ENCODE assay signal across 18 mouse cellular contexts in genomic region chr12:76805056-76805811, GRCm38 (mm10). TPM values are rescaled to one million over a fixed set of nuclear protein-coding genes. Genes with fewer than 3 reads are reported as not detected.
DNase-seq lines count a peak whose midpoint lies in the region; ATAC-seq and TF ChIP-seq lines count a peak whose summit lies in the region.
"Had no signal": no experiment of that assay in that cellular context is flagged by ENCODE, and none has a peak within 500 bp of the region (broad histone marks: within the 10 kb centered on the region; RNA-seq: fewer than 3 reads in every experiment).

No protein-coding gene starts in this region.

- H3K4me1 ChIP-seq in midbrain, postnatal 0 days (ENCODE audit: insufficient read depth, low read length): no peaks in the 10 kb centered on the region
- no peaks in the 10 kb centered on the region for H3K4me1 ChIP-seq in midbrain, embryonic 13.5 days (replicated peaks)
- peaks cover 53% of the 10 kb centered on the region for H3K4me1 ChIP-seq in cerebellum, adult 2 months (ENCODE audit: control insufficient read depth, insufficient read depth, low read length)
- no peaks in the 10 kb centered on the region for H3K4me1 ChIP-seq in intestine, embryonic 16.5 days (ENCODE audit: control insufficient read depth, insufficient read depth, low read length)
- H3K4me1 ChIP-seq: limb, embryonic 13.5 days; midbrain, embryonic 12.5 days had no signal

- H3K27me3 ChIP-seq in midbrain, postnatal 0 days (ENCODE audit: insufficient read depth, low read length): no peaks in the 10 kb centered on the region
- H3K27me3 ChIP-seq in midbrain, embryonic 13.5 days: 0 out of 2 replicates have a peak, but pooled peaks cover under 1% of the 10 kb centered on the region
- no peaks in the 10 kb centered on the region for H3K27me3 ChIP-seq in cerebellum, adult 2 months (ENCODE audit: control insufficient read depth, insufficient read depth, low read length)
- H3K27me3 ChIP-seq in intestine, embryonic 16.5 days (replicated peaks; ENCODE audit: control insufficient read depth, insufficient read depth, low read length): no peaks in the 10 kb centered on the region
- H3K27me3 ChIP-seq: limb, embryonic 13.5 days; midbrain, embryonic 12.5 days had no signal

- no peak for TF ChIP-seq CTCF in midbrain, postnatal 0 days (IDR thresholded peaks at IDR 0.05)
- peak; percentile 7; the same call in 1 of the 2 replicates for TF ChIP-seq CTCF in cerebellum, adult 2 months (IDR thresholded peaks at IDR 0.05; ENCODE audit: borderline replicate concordance, insufficient read depth, low read depth, low read length)

- H3K9me3 ChIP-seq in midbrain, postnatal 0 days (ENCODE audit: low read length): no peaks in the 10 kb centered on the region
- H3K9me3 ChIP-seq in midbrain, embryonic 13.5 days: no peaks in the 10 kb centered on the region
- no peaks in the 10 kb centered on the region for H3K9me3 ChIP-seq in intestine, embryonic 16.5 days (ENCODE audit: control insufficient read depth, low read length)
- H3K9me3 ChIP-seq: limb, embryonic 13.5 days; midbrain, embryonic 12.5 days had no signal

- H3K36me3 ChIP-seq in midbrain, postnatal 0 days (ENCODE audit: insufficient read depth, low read length): peaks cover 19% of the 10 kb centered on the region
- peaks cover under 1% of the 10 kb centered on the region; the same call in 1 of the 2 replicates for H3K36me3 ChIP-seq in midbrain, embryonic 13.5 days
- no peaks in the 10 kb centered on the region for H3K36me3 ChIP-seq in intestine, embryonic 16.5 days (ENCODE audit: control insufficient read depth, insufficient read depth, low read length)
- H3K36me3 ChIP-seq: limb, embryonic 13.5 days; midbrain, embryonic 12.5 days had no signal

- no peak overlapping the region for H3K27ac ChIP-seq in midbrain, postnatal 0 days (ENCODE audit: low read depth, low read length)
- no peak overlapping the region for H3K27ac ChIP-seq in midbrain, embryonic 13.5 days
- peak overlapping the region; percentile 73 for H3K27ac ChIP-seq in cerebellum, adult 2 months (ENCODE audit: insufficient read depth, low read length)
- H3K27ac ChIP-seq in intestine, embryonic 16.5 days (ENCODE audit: low read length): no peak overlapping the region
- H3K27ac ChIP-seq: gastrocnemius, adult 2 months; limb, embryonic 13.5 days; midbrain, embryonic 12.5 days had no signal

- 89% methylated on average over 10 of the region's 10 CpGs for WGBS in midbrain, postnatal 0 days
- WGBS in midbrain, embryonic 13.5 days: 90% methylated on average over 10 of the region's 10 CpGs
- WGBS in cerebellum, adult 2 months: 21% methylated on average over 10 of the region's 10 CpGs
- 87% methylated on average over 10 of the region's 10 CpGs for WGBS in intestine, embryonic 16.5 days

- H3K4me2 ChIP-seq in midbrain, postnatal 0 days (ENCODE audit: low read depth, low read length, poor library complexity, severe bottlenecking): no peak overlapping the region
- no peak overlapping the region for H3K4me2 ChIP-seq in midbrain, embryonic 13.5 days (replicated peaks)
- no peak overlapping the region for H3K4me2 ChIP-seq in intestine, embryonic 16.5 days (ENCODE audit: low read depth, low read length)
- H3K4me2 ChIP-seq: limb, embryonic 13.5 days; midbrain, embryonic 12.5 days had no signal

- ATAC-seq in midbrain, postnatal 0 days (ENCODE audit: low FRiP score): no peak
- no peak for ATAC-seq in midbrain, embryonic 13.5 days
- ATAC-seq in erythroblast, adult 5-6 weeks (replicated peaks; ENCODE audit: low FRiP score, poor library complexity, severe bottlenecking): no peak
- no peak for ATAC-seq in intestine, embryonic 16.5 days
- ATAC-seq: CD4-positive, CD25-positive, alpha-beta regulatory T cell, adult 4 months; forebrain, embryonic 14.5 days; hindbrain, embryonic 16.5 days had no signal

- peak; percentile 32; the same call in 1 of the 2 replicates for TF ChIP-seq POLR2A in cerebellum, adult 2 months (IDR thresholded peaks at IDR 0.05; ENCODE audit: borderline replicate concordance, insufficient read depth, low read length)

- no peak overlapping the region for H3K9ac ChIP-seq in midbrain, postnatal 0 days (replicated peaks; ENCODE audit: low read length, poor library complexity, severe bottlenecking)
- no peak overlapping the region for H3K9ac ChIP-seq in midbrain, embryonic 13.5 days (replicated peaks)
- no peak overlapping the region for H3K9ac ChIP-seq in intestine, embryonic 16.5 days (ENCODE audit: low read depth, low read length)
- H3K9ac ChIP-seq: limb, embryonic 13.5 days; midbrain, embryonic 12.5 days had no signal

- peak; percentile 47 for DNase-seq in midbrain, postnatal 0 days (ENCODE audit: low spot score)
- peak; percentile 44 for DNase-seq in adrenal gland, postnatal 14 days
- DNase-seq in cerebellum, adult 2 months: peak; percentile 98 to 100
- no peak for DNase-seq in urinary bladder, adult 18-20 months (ENCODE audit: low spot score in 2 of 2)
- DNase-seq: gastrocnemius, adult 2 months; heart, postnatal 10 days; kidney, adult 8-10 months; lung, postnatal 4 days had no signal

- no peak overlapping the region for H3K4me3 ChIP-seq in midbrain, postnatal 0 days (ENCODE audit: low read depth, low read length)
- no peak overlapping the region for H3K4me3 ChIP-seq in midbrain, embryonic 13.5 days (replicated peaks)
- no peak overlapping the region for H3K4me3 ChIP-seq in cerebellum, adult 2 months (replicated peaks; ENCODE audit: insufficient read depth, low read depth, low read length)
- no peak overlapping the region for H3K4me3 ChIP-seq in intestine, embryonic 16.5 days (ENCODE audit: low read length)
- H3K4me3 ChIP-seq: gastrocnemius, adult 2 months; limb, embryonic 13.5 days; midbrain, embryonic 12.5 days had no signal

RNA-seq across cellular contexts. Expression of gene Gpx2, which starts 9.9 kb away (rescaled TPM):
- total RNA-seq in midbrain, postnatal 0 days (2014; rRNA removed): 0.33 TPM in 1 of 2 replicates, not detected in the other
- 0.21 TPM in 1 of 2 replicates, not detected in the other for polyA plus RNA-seq in midbrain, postnatal 0 days (2015; fragmentation: Nextera tagmentation; extraction: Ambion mirVana)
- not detected in 2 replicates for polyA plus RNA-seq in midbrain, embryonic 13.5 days (2015; fragmentation: Nextera tagmentation; extraction: Ambion mirVana)
- not detected in 2 replicates for total RNA-seq in adrenal gland, postnatal 14 days (2021)
- polyA plus RNA-seq in cerebellum, adult 2 months (2012; rRNA removed): 2.5 and 3.4 TPM in 2 replicates
- total RNA-seq in erythroblast, adult 5-6 weeks (2015; ENCODE audit: low replicate concordance): not detected in 2 replicates
- 0.28 TPM in 1 of 2 replicates, not detected in the other for total RNA-seq in erythroblast, adult 5-6 weeks (2017; ENCODE audit: low replicate concordance)
- polyA plus RNA-seq in intestine, embryonic 16.5 days (2015; fragmentation: Nextera tagmentation; extraction: Ambion mirVana): 69.0 and 91.0 TPM in 2 replicates
- total RNA-seq: gastrocnemius, adult 2 months; heart, postnatal 10 days; MEL had no signal
- polyA plus RNA-seq: CD4-positive, CD25-positive, alpha-beta regulatory T cell, adult 4 months; forebrain, embryonic 14.5 days; midbrain, embryonic 12.5 days; testis, adult 2 months had no signal

RNA-seq across cellular contexts. Expression of gene Rab15, which starts 17.5 kb away (rescaled TPM):
- 91.1 and 122 TPM in 2 replicates for total RNA-seq in midbrain, postnatal 0 days (2014; rRNA removed)
- 57.2 and 58.9 TPM in 2 replicates for polyA plus RNA-seq in midbrain, postnatal 0 days (2015; fragmentation: Nextera tagmentation; extraction: Ambion mirVana)
- polyA plus RNA-seq in midbrain, embryonic 13.5 days (2015; fragmentation: Nextera tagmentation; extraction: Ambion mirVana): 21.1 and 22.9 TPM in 2 replicates
- 1.7 and 4.9 TPM in 2 replicates for total RNA-seq in adrenal gland, postnatal 14 days (2021)
- 108 and 109 TPM in 2 replicates for polyA plus RNA-seq in cerebellum, adult 2 months (2012; rRNA removed)
- not detected in 2 replicates for total RNA-seq in erythroblast, adult 5-6 weeks (2015; ENCODE audit: low replicate concordance)
- 0.26 TPM in 1 of 2 replicates, not detected in the other for total RNA-seq in erythroblast, adult 5-6 weeks (2017; ENCODE audit: low replicate concordance)
- polyA plus RNA-seq in intestine, embryonic 16.5 days (2015; fragmentation: Nextera tagmentation; extraction: Ambion mirVana): 17.6 and 18.7 TPM in 2 replicates
- polyA plus RNA-seq: CD4-positive, CD25-positive, alpha-beta regulatory T cell, adult 4 months had no signal

RNA-seq across cellular contexts. Expression of gene Fntb, which starts 39.8 kb away (rescaled TPM):
- 33.3 and 34.3 TPM in 2 replicates for total RNA-seq in midbrain, postnatal 0 days (2014; rRNA removed)
- 36.6 and 37.8 TPM in 2 replicates for polyA plus RNA-seq in midbrain, postnatal 0 days (2015; fragmentation: Nextera tagmentation; extraction: Ambion mirVana)
- polyA plus RNA-seq in midbrain, embryonic 13.5 days (2015; fragmentation: Nextera tagmentation; extraction: Ambion mirVana): 33.4 and 36.8 TPM in 2 replicates
- 16.5 and 22.0 TPM in 2 replicates for total RNA-seq in adrenal gland, postnatal 14 days (2021)
- 55.9 and 61.3 TPM in 2 replicates for polyA plus RNA-seq in cerebellum, adult 2 months (2012; rRNA removed)
- 45.4 and 161 TPM in 2 replicates for total RNA-seq in erythroblast, adult 5-6 weeks (2015; ENCODE audit: low replicate concordance)
- 23.5 and 48.1 TPM in 2 replicates for total RNA-seq in erythroblast, adult 5-6 weeks (2017; ENCODE audit: low replicate concordance)
- 27.9 and 29.5 TPM in 2 replicates for polyA plus RNA-seq in intestine, embryonic 16.5 days (2015; fragmentation: Nextera tagmentation; extraction: Ambion mirVana)

RNA-seq across cellular contexts. Expression of gene Churc1, which starts 39.9 kb away (rescaled TPM):
- total RNA-seq in midbrain, postnatal 0 days (2014; rRNA removed): 60.3 and 66.9 TPM in 2 replicates
- 120 and 124 TPM in 2 replicates for polyA plus RNA-seq in midbrain, postnatal 0 days (2015; fragmentation: Nextera tagmentation; extraction: Ambion mirVana)
- 115 and 125 TPM in 2 replicates for polyA plus RNA-seq in midbrain, embryonic 13.5 days (2015; fragmentation: Nextera tagmentation; extraction: Ambion mirVana)
- total RNA-seq in adrenal gland, postnatal 14 days (2021): 74.0 and 75.3 TPM in 2 replicates
- 79.9 and 86.0 TPM in 2 replicates for polyA plus RNA-seq in cerebellum, adult 2 months (2012; rRNA removed)
- total RNA-seq in erythroblast, adult 5-6 weeks (2015; ENCODE audit: low replicate concordance): 2.9 and 30.9 TPM in 2 replicates
- 14.1 and 41.3 TPM in 2 replicates for total RNA-seq in erythroblast, adult 5-6 weeks (2017; ENCODE audit: low replicate concordance)
- 121 and 130 TPM in 2 replicates for polyA plus RNA-seq in intestine, embryonic 16.5 days (2015; fragmentation: Nextera tagmentation; extraction: Ambion mirVana)

Comparison
In these comparisons a context has a peak if more than half of its experiments do, and no peak if none do; other contexts are left out.
1. DNase-seq: peak in midbrain, postnatal 0 days (single experiment), adrenal gland, postnatal 14 days (single experiment) and cerebellum, adult 2 months (2 of 2); none in urinary bladder, adult 18-20 months (0 of 2).
2. RNA of gene Gpx2, which starts 9.9 kb away (polyA plus RNA-seq): 69.0 to 91.0 TPM in intestine, embryonic 16.5 days; 2.5 to 3.4 TPM in cerebellum, adult 2 months, 0.21 TPM in midbrain, postnatal 0 days and not detected in midbrain, embryonic 13.5 days; every median in the first group is over 10 times any median in the second.